Mouse (Mus musculus) kidney, adult 2 months (tissue): ENCODE results near the gene Tmco3. TPM values are rescaled to one million over a fixed set of nuclear protein-coding genes. Genes with fewer than 3 reads are reported as not detected.
"Not testable (repeated sequence)": the region's sequence is repeated elsewhere in the genome, so short reads cannot be mapped to it uniquely, and the experiment has no call there.

Source experiments
- DNase-seq: peaks from one replicate; pipeline ENCODE4 v3.0.0; 2021
- H3K27ac ChIP-seq: fragments of 200-500 bp; 2 replicates; pipeline ENCODE4 v1.5.1; 2012; ENCODE audit warnings: low read depth, low read length, control low read depth, inconsistent platforms; ENCODE audit not compliant: insufficient read depth
- H3K27me3 ChIP-seq: fragments of 200-500 bp; replicated peaks from 2 replicates; pipeline ENCODE4 v1.6.1; 2012; ENCODE audit warnings: mild to moderate bottlenecking, moderate library complexity, low read length, inconsistent platforms; ENCODE audit not compliant: control insufficient read depth, insufficient read depth
- H3K36me3 ChIP-seq: fragments of 200-500 bp; 2 replicates; pipeline ENCODE4 v1.6.1; 2012; ENCODE audit warnings: mild to moderate bottlenecking, moderate library complexity, low read length, inconsistent platforms; ENCODE audit not compliant: control insufficient read depth, insufficient read depth
- H3K4me1 ChIP-seq: fragments of 200-500 bp; 2 replicates; pipeline ENCODE4 v1.6.1; 2011; ENCODE audit warnings: low read length; ENCODE audit not compliant: control insufficient read depth, insufficient read depth
- H3K4me3 ChIP-seq: fragments of 200-500 bp; 2 replicates; pipeline ENCODE4 v1.5.1; 2011; ENCODE audit warnings: mild to moderate bottlenecking, low read depth, low read length, control low read depth; ENCODE audit not compliant: insufficient read depth
- CTCF ChIP-seq: fragments of 200-500 bp; conservative IDR thresholded peaks from 2 replicates; pipeline ENCODE4 v1.5.1; 2011; ENCODE audit warnings: low read depth, mild to moderate bottlenecking, control low read depth, low read length, moderate library complexity, mixed read lengths; ENCODE audit not compliant: insufficient read depth, insufficient read length
- POLR2A ChIP-seq: fragments of 200-500 bp; IDR thresholded peaks from one replicate; pipeline ENCODE4 v1.6.1; 2011; ENCODE audit warnings: low read depth, low read length, control low read depth
- WGBS: fragments of 180-500 bp; shearing (Covaris S2); methylation state at CpG from one replicate; pipeline ENCODE4 v1.1.7; 2018; 5-methylcytosine and 5-hydroxymethylcytosine counted together
- polyA plus RNA-seq: library from polyadenylated mRNA; depleted of rRNA; stranded (reverse); fragments of >200 nt; gene quantifications from 2 replicates; pipeline ENCODE4 v1.2.3, GENCODE M21; 2012

The Tmco3 gene
- polyA plus RNA-seq, 1 experiment, result 70.0 TPM

GRCm38 (mm10) chr8:13306309-13306909 is 18.4 kb downstream of the Tmco3 start:
- H3K36me3 ChIP-seq, result no peaks in the 10 kb centered on the region
- no peaks in the 10 kb centered on the region for H3K27me3 ChIP-seq
- no peaks in the 10 kb centered on the region for H3K4me1 ChIP-seq
- no peak for DNase-seq
- H3K27ac ChIP-seq, result no peak overlapping the region
- 91% methylated on average over 7 of the region's 7 CpGs for WGBS
- TF ChIP-seq CTCF, result no peak
- no peak for TF ChIP-seq POLR2A
- H3K4me3 ChIP-seq, result no peak overlapping the region

GRCm38 (mm10) chr8:13306916-13307315 is 18.9 kb downstream of the Tmco3 start:
- TF ChIP-seq POLR2A (no peak), CTCF (no peak)
- Histone ChIP-seq H3K27me3 (no peaks in the 10 kb centered on the region), H3K4me3 (no peak overlapping the region), H3K27ac (no peak overlapping the region), H3K36me3 (no peaks in the 10 kb centered on the region), H3K4me1 (no peaks in the 10 kb centered on the region)
- DNase-seq, result no peak
- WGBS, result 87% methylated on average over 9 of the region's 9 CpGs

- no peak overlapping the region for H3K4me3 ChIP-seq
- H3K27ac ChIP-seq, result no peak overlapping the region
- H3K36me3 ChIP-seq, result no peaks in the 10 kb centered on the region; the same call in 1 of the 2 replicates
- no peaks in the 10 kb centered on the region for H3K27me3 ChIP-seq
- TF ChIP-seq CTCF, result no peak
- TF ChIP-seq POLR2A, result no peak
- 75% methylated on average over 3 of the region's 3 CpGs for WGBS
- H3K4me1 ChIP-seq, result no peaks in the 10 kb centered on the region
- DNase-seq, result no peak
These were observed 26.9 kb downstream of the Tmco3 start for GRCm38 (mm10) chr8:13314922-13315321.

- Histone ChIP-seq H3K27ac (no peak overlapping the region), H3K36me3 (no peaks in the 10 kb centered on the region; the same call in 1 of the 2 replicates), H3K4me3 (no peak overlapping the region), H3K27me3 (no peaks in the 10 kb centered on the region), H3K4me1 (no peaks in the 10 kb centered on the region)
- TF ChIP-seq POLR2A (no peak), CTCF (no peak)
- 92% methylated on average over 10 of the region's 10 CpGs for WGBS
- no peak for DNase-seq
These were observed 28.7 kb downstream of the Tmco3 start for GRCm38 (mm10) chr8:13316671-13317070.

- TF ChIP-seq CTCF (peak; percentile 63), POLR2A (no peak)
- 27% methylated on average over 5 of the region's 5 CpGs for WGBS
- no peaks in the 10 kb centered on the region for H3K4me1 ChIP-seq
- no peaks in the 10 kb centered on the region for H3K27me3 ChIP-seq
- no peaks in the 10 kb centered on the region for H3K36me3 ChIP-seq
- H3K4me3 ChIP-seq, result no peak overlapping the region
- no peak overlapping the region for H3K27ac ChIP-seq
- DNase-seq, result peak; percentile 71
These were observed 38.6 kb downstream of the Tmco3 start for GRCm38 (mm10) chr8:13326598-13326997.

- H3K27ac ChIP-seq, result no peak overlapping the region
- TF ChIP-seq CTCF (0 out of 2 replicates have a peak, but pooled peaks have one; percentile 13), POLR2A (no peak)
- no peak for DNase-seq
- no peaks in the 10 kb centered on the region for H3K27me3 ChIP-seq
- 45% methylated on average over 1 of the region's 1 CpGs for WGBS
- no peak overlapping the region for H3K4me3 ChIP-seq
- no peaks in the 10 kb centered on the region for H3K36me3 ChIP-seq
- H3K4me1 ChIP-seq, result peaks cover 5% of the 10 kb centered on the region; the same call in 1 of the 2 replicates
These were observed 46.7 kb downstream of the Tmco3 start for GRCm38 (mm10) chr8:13334671-13335070.

GRCm38 (mm10) chr8:13337245-13337644 is 49.3 kb downstream of the Tmco3 start:
- WGBS, result 64% methylated on average over 6 of the region's 6 CpGs

More at GRCm38 (mm10) chr8:13337245-13337644, 49.3 kb downstream of the Tmco3 start:
- not testable (repeated sequence) for H3K36me3 ChIP-seq, H3K27me3 ChIP-seq, H3K4me3 ChIP-seq, H3K4me1 ChIP-seq, H3K27ac ChIP-seq, DNase-seq
